Mouse (Mus musculus) heart, embryonic 14.5 days (tissue): ENCODE data around the gene Slfn9. TPM values are rescaled to one million over a fixed set of nuclear protein-coding genes. Genes with fewer than 3 reads are reported as not detected.
"Not testable (repeated sequence)": the region's sequence is repeated elsewhere in the genome, so short reads cannot be mapped to it uniquely, and the experiment has no call there.

Experiments
- ATAC-seq: fragments of 200-750 bp; cut with Nextera tagmentation; 2 replicates; pipeline ENCODE4 v1.8.0; 2017; ENCODE audit warnings: low read depth, moderate TSS enrichment; ENCODE audit not compliant: insufficient number of reproducible peaks, insufficient read depth, low FRiP score
- H3K27ac ChIP-seq, 2 experiments: fragments of 200-500 bp in 1 of 2; fragments of 300-500 bp in 1 of 2; sonication (generic) in 1 of 2; replicated peaks in 1 of 2; 2 replicates each; pipeline ENCODE4 v1.5.1; 2012 to 2014; ENCODE audit warnings: low read depth in 2 of 2, low read length in 2 of 2, control low read depth in 1 of 2, mild to moderate bottlenecking in 1 of 2, mixed read lengths in 1 of 2; ENCODE audit not compliant: control insufficient read depth in 1 of 2, insufficient read depth in 1 of 2
- H3K27me3 ChIP-seq: fragments of 300-500 bp; sonication (generic); 2 replicates; pipeline ENCODE4 v1.6.1; 2014; ENCODE audit warnings: mild to moderate bottlenecking, low read length, control low read depth; ENCODE audit not compliant: control insufficient read depth, insufficient read depth
- H3K36me3 ChIP-seq: fragments of 300-500 bp; sonication (generic); 2 replicates; pipeline ENCODE4 v1.6.1; 2014; ENCODE audit warnings: mild to moderate bottlenecking, control low read depth, low read length, mixed read lengths; ENCODE audit not compliant: control insufficient read depth, insufficient read depth
- H3K4me1 ChIP-seq, 2 experiments: fragments of 200-500 bp in 1 of 2; fragments of 300-500 bp in 1 of 2; sonication (generic) in 1 of 2; 2 replicates each; pipeline ENCODE4 v1.6.1; 2012 to 2014; ENCODE audit warnings: low read length in 2 of 2, control low read depth in 1 of 2, mixed read lengths in 1 of 2; ENCODE audit not compliant: control insufficient read depth in 2 of 2, insufficient read depth in 2 of 2
- H3K4me2 ChIP-seq: fragments of 300-500 bp; sonication (generic); 2 replicates; pipeline ENCODE4 v1.6.1; 2014; ENCODE audit warnings: mild to moderate bottlenecking, low read length
- H3K4me3 ChIP-seq, 2 experiments: fragments of 200-500 bp in 1 of 2; fragments of 300-500 bp in 1 of 2; sonication (generic) in 1 of 2; 2 replicates each; pipeline ENCODE4 v1.5.1; 2012 to 2014; ENCODE audit warnings: low read length in 2 of 2, mild to moderate bottlenecking in 2 of 2, control low read depth in 1 of 2, low read depth in 1 of 2, moderate library complexity in 1 of 2; ENCODE audit not compliant: control insufficient read depth in 1 of 2, insufficient read depth in 1 of 2
- H3K9ac ChIP-seq: fragments of 300-500 bp; sonication (generic); 2 replicates; pipeline ENCODE4 v1.6.1; 2014; ENCODE audit warnings: mild to moderate bottlenecking, low read length
- H3K9me3 ChIP-seq: fragments of 300-500 bp; sonication (generic); 2 replicates; pipeline ENCODE4 v1.6.1; 2016; ENCODE audit warnings: low read length, control low read depth; ENCODE audit not compliant: control insufficient read depth
- WGBS: fragments of 180-500 bp; shearing (Covaris S2); extraction: QIAGEN DNeasy Blood & Tissue Kit; methylation state at CpG from one replicate; pipeline ENCODE4 v1.1.7; 2014; 5-methylcytosine and 5-hydroxymethylcytosine counted together
- polyA plus RNA-seq: library from polyadenylated mRNA; unstranded; fragments of >200 nt; fragmentation: Nextera tagmentation; extraction: Ambion mirVana; gene quantifications from 2 replicates; pipeline ENCODE4 v1.2.1, GENCODE M21; 2014

Gene Slfn9
- 12.4 and 13.8 TPM in 2 replicates for polyA plus RNA-seq

- Histone ChIP-seq H3K27ac (peak within 1 kb of the TSS; percentile 87 to 96), H3K9me3 (no peaks in the 10 kb centered on the region), H3K4me3 (peak within 1 kb of the TSS; percentile 57 to 82), H3K9ac (peak within 1 kb of the TSS; percentile 79), H3K27me3 (no peaks in the 10 kb centered on the region), H3K4me1 (peaks cover 5 to 19% of the 10 kb centered on the region in 2 experiments; a peak in 3 of 4 replicates), H3K4me2 (peak within 1 kb of the TSS; percentile 90), H3K36me3 (peaks cover 13% of the 10 kb centered on the region)
- ATAC-seq, result peak; percentile 39; the same call in 1 of the 2 replicates
- 1% methylated on average over 14 of the region's 14 CpGs for WGBS
Observed at GRCm38 (mm10) chr11:82991469-82992166, at the start of gene Slfn9. Gene Slfn9 (minus strand): TSS chr11:82991830.

DNA sequence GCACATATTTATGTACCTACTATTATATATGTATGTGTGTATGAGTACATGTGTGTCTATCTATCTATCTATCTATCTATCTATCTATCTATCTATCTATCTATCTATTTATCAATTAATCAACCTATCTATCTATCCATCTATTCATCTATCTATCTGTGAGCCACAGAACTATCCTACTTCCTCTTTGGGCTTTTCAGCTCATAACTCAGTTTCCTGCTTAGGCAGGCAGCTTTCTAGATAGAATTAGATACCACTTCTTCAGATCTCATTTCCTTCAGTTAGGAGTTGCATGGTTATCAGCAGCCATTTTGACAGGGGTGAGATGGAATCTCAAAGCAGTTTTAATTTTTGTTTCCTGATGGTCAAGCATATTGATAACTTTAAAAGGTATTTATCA is 49.4 kb upstream of the Slfn9 start:
- no peak for ATAC-seq
- H3K27me3 ChIP-seq, result no peaks in the 10 kb centered on the region
- H3K9me3 ChIP-seq, result no peaks in the 10 kb centered on the region
- H3K4me1 ChIP-seq, result no peaks in the 10 kb centered on the region
- H3K4me3 ChIP-seq, result no peak overlapping the region
- H3K9ac ChIP-seq, result no peak overlapping the region
- no peaks in the 10 kb centered on the region for H3K36me3 ChIP-seq
- no peak overlapping the region for H3K4me2 ChIP-seq
- H3K27ac ChIP-seq, result no peak overlapping the region

DNA sequence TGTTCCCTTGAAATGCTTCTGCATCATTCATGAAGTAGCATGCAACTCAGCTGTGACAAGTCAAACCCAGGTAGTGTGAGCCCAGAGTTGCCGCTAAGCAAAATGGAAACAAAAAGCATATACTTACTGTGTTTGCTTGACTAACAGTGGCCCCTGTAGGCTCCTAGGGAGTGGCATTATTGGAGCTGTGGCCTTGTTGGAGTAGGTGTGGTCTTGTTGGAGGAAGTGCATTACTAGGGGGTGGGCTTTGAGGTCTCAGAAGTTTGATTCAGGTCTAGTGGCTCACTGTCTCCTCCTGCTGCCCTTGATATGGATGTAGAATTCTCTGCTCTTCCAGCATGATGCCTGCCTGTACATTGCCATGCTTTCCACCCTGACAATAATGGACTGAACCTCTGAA is 48.7 kb upstream of the Slfn9 start:
- H3K4me2 ChIP-seq, result peak overlapping the region; percentile 62
- WGBS, result 11% methylated on average over 1 of the region's 1 CpGs
- no peak overlapping the region for H3K27ac ChIP-seq
- no peaks in the 10 kb centered on the region for H3K9me3 ChIP-seq
- peak overlapping the region in 1 of 2 experiments; percentile 21; a peak in 1 of 4 replicates for H3K4me3 ChIP-seq
- no peaks in the 10 kb centered on the region for H3K4me1 ChIP-seq
- no peak for ATAC-seq
- H3K9ac ChIP-seq, result no peak overlapping the region
- no peaks in the 10 kb centered on the region for H3K27me3 ChIP-seq
- H3K36me3 ChIP-seq, result no peaks in the 10 kb centered on the region

DNA sequence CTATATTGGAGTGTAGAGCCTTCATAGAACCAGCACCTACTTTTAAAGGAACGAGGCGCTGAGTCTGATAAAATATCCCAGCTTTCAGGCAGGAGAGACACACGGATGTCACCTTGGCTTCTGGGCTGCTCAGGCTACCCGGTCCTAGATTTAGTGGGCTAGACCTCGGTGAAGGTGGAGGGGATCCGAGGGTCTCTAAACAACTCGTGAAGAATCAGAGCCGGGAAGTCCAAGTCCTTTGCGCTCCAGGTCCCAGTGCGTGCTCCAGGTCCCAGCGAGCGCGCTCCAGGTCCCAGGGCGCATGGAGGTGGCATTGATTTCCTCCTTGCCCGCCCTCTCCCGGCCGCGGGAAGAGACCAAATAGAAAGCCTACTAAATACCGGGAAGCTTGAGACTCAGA is 48.2 kb upstream of the Slfn9 start:
- 11% methylated on average over 19 of the region's 19 CpGs for WGBS
- Histone ChIP-seq H3K27me3 (no peaks in the 10 kb centered on the region), H3K9me3 (no peaks in the 10 kb centered on the region), H3K4me3 (peak overlapping the region; percentile 12 to 21; a peak in 2 of 4 replicates), H3K9ac (no peak overlapping the region), H3K4me1 (no peaks in the 10 kb centered on the region), H3K36me3 (no peaks in the 10 kb centered on the region), H3K4me2 (peak overlapping the region; percentile 62), H3K27ac (no peak overlapping the region)
- no peak for ATAC-seq

GRCm38 (mm10) chr11:83039156-83039555 is 47.5 kb upstream of the Slfn9 start:
- no peak overlapping the region for H3K4me3 ChIP-seq
- no peaks in the 10 kb centered on the region for H3K4me1 ChIP-seq
- H3K9ac ChIP-seq, result no peak overlapping the region
- no peaks in the 10 kb centered on the region for H3K36me3 ChIP-seq
- H3K9me3 ChIP-seq, result no peaks in the 10 kb centered on the region
- H3K27me3 ChIP-seq, result no peaks in the 10 kb centered on the region
- 60% methylated on average over 1 of the region's 1 CpGs for WGBS
- H3K27ac ChIP-seq, result no peak overlapping the region
- ATAC-seq, result no peak
- H3K4me2 ChIP-seq, result peak overlapping the region; percentile 62; the same call in 1 of the 2 replicates

DNA sequence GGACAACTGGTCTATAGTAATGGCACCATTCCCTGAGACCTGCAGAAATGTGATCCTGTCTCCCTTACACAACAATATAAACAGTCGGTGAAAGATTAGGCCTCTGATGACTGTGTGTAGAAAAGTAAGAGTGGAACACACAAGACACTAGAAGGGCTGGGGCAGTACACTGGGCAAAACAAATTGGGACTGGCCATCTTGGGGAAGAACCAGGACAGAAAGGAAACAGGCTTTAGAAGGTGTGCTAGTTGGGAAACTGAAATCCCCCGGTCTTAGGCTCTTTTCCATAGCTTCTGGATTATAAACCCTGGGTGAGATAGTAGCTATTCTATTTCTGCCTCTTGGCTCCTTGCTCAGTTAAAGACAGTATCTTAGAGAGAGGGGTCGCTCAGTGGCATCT is 47.1 kb upstream of the Slfn9 start:
- H3K27ac ChIP-seq, H3K9ac ChIP-seq, H3K36me3 ChIP-seq, H3K27me3 ChIP-seq, ATAC-seq, H3K4me3 ChIP-seq, H3K4me2 ChIP-seq, H3K9me3 ChIP-seq, H3K4me1 ChIP-seq: not testable (repeated sequence)
- 73% methylated on average over 3 of the region's 3 CpGs for WGBS

DNA sequence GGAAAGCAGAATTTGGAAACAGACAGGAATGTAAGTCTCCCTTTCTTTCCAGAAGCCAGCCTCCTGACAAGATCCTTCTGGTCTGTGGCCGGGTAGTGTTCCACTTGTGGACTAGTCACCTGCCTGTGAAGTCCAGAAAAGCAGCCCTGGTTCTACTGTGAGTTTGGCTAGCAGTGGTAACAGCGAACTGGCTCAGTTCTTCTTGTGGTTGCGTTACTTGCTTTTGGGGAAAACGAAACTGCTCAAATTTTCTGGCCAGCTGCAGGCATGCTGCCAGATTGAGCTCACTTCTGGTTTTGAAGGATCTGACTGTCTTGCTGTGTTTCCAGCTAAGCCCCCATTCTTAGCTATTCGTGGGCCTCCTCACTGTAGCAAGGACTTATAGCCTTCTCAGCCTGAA is 29.0 kb upstream of the Slfn9 start, which contains the start of gene Slfn8:
TSS of gene Slfn8 (minus strand) at position 190 of the 400 bp plus-strand sequence.
- Histone ChIP-seq H3K4me2 (no peak within 1 kb of the TSS), H3K9ac (no peak within 1 kb of the TSS)

More for the DNA sequence above, 29.0 kb upstream of the Slfn9 start, which contains the start of gene Slfn8:
- Histone ChIP-seq H3K4me3 (no peak within 1 kb of the TSS; a peak in 1 of 4 replicates), H3K9me3 (no peaks in the 10 kb centered on the region), H3K27me3 (no peaks in the 10 kb centered on the region), H3K4me1 (no peaks in the 10 kb centered on the region), H3K27ac (0 out of 4 replicates have a peak within 1 kb of the TSS, but pooled peaks of 1 of the 2 experiments have one; percentile 9), H3K36me3 (no peaks in the 10 kb centered on the region)
- no peak for ATAC-seq
- WGBS, result 76% methylated on average over 5 of the region's 5 CpGs
